Mouse (Mus musculus) urinary bladder, postnatal 10 days (tissue): ENCODE data around the gene Snx29.
"Not testable (repeated sequence)": the region's sequence is repeated elsewhere in the genome, so short reads cannot be mapped to it uniquely, and the experiment has no call there.

Experiments
- DNase-seq: peaks from one replicate; pipeline ENCODE4 v3.0.0; 2022; ENCODE audit warnings: low spot score

The Snx29 gene

DNA sequence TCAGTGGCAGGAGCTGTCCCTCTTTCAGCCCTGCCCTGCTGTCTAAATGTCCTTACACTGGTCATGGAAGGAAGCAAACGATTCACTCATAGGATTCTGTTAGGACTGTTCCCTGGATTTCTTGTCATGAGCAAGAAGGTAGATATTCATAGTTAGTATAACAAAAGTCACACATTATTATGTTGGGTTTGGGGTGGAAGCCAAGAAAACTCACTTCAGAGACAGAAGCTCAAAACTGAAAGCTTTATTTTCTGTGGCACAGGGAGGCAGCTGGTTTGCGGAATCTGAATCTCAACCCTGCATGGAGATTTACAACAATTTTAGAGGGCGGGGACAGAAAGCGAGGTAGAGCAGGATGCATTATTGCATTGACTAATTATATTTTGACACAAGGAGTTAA, 86.0 kb downstream of the Snx29 start:
- no peak for DNase-seq

DNA sequence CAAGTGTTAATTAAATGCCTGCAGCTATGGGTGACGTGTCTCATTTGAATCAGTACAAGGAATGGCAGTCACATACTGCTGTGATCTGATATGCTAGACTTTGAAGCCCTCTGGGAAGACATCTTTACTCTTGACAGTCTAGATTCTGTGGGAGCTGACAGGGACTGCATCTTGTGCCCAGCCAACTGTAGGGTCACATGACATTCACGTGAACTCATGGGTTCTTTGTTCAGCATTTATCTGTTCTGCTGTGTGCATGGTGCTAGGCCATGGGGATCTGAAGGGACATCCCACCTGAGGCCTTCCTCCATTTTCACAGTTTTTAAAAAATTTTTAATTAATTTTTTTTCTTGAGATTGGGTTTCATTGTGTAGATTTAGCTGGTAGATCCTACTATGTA, 91.9 kb downstream of the Snx29 start:
- no peak for DNase-seq

DNA sequence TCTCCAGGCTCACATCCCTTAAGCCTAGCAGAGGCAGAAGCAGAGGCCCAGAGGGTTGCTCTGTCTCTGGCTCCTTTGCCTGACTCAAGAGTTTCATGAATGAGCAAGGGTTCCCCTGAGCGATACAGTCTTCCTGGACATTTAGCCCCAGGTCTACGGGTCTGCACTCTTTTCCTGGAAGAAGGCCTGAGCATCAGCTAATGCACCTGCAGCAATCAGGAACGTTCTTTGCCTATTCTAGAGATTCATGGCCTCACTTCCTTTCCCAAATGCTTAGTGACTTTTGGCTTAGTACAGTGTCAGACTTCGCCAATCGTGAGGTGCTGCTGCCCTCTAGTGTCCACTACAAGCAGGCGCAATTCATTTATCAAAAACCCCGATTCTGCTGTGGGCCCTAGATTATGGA, 95.5 kb downstream of the Snx29 start:
- DNase-seq = no peak

DNA sequence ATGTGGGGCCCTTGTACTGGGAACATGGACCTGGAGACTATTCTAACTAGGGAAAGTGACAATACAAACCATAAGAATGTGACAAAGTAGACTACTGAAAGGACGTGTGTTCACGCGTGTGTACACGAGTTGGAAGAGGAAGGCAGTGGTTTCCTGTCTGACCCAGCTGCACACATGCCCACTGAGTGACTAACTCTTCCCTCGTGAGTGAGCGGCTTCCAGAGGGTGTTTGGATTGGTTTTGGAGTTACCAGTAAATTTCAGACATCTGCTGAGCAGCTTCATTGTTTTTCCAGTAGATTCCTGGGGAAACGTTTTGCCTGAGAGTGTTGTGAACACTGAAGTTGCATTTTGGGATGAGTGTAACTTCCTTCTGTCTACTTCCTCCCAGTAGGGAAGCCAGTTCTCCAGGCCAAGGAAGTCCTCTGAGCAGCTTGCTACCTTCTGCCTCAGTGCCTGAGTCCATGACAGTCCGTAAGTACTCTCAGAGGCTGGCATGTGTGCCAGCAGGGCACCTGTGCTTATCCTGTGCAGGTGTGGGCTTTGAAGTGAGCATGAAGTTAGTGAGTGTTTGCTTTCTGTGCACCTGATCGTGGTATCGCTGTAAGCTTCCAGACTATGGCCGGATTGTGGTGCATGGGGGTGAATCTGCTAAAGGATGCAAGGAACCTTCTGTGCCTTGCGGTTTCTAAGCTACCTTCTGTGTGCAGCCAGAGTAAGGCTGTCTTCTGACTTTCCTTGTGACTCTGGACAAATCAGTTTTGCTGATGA, 97.8 kb downstream of the Snx29 start:
- no peak for DNase-seq

DNA sequence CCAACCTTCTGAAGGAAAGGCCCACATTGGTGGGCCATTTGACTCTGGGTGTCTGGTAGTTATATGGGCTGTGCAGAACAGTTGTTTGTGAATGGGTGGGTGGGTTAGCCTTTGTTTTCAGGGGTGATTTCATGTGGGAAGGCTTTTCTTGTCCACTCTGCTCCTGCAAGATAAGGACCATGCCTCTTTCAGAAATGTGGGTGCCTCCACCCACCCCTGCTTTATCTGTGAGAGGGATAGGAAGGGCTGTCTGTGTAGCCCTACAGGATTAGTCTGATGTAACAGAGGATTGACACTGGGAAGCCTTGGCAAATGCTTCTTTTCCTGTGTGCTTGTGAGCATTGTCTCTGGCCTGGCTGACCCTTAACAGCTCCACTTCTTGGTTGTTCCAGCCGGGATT, 99.5 kb downstream of the Snx29 start:
- DNase-seq = no peak

DNA sequence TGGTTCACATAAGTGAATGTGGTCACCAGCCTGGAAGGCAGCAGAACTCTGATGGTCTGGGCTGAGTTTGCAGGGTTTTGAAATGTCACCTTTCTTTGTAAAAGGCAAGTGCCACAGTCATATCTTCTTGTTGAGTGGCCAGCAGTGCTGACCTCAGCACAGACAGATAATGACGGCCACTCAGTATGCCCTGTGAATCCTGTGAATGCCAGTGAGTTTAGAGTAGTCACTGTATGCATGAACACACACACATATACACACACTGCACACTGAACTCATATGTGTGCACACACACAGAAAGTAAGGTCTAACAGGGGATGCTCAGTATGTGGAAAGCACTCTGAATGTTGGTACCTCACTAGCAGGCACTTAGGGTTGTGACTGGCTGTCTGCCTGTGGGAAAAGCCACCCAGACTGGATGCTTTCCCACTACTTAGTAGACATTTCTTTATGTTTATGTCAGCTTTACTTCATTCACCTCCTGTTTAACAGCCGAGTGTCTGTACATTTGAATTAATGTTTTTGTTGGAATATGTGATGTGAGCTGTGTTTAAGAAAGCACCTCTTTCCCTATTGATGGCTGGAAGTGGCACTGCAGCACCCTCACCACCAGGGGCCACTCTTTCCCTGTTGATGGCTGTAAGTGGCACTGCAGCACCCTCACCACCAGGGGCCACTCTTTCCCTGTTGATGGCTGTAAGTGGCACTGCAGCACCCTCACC, 100.3 kb downstream of the Snx29 start:
- no peak for DNase-seq

DNA sequence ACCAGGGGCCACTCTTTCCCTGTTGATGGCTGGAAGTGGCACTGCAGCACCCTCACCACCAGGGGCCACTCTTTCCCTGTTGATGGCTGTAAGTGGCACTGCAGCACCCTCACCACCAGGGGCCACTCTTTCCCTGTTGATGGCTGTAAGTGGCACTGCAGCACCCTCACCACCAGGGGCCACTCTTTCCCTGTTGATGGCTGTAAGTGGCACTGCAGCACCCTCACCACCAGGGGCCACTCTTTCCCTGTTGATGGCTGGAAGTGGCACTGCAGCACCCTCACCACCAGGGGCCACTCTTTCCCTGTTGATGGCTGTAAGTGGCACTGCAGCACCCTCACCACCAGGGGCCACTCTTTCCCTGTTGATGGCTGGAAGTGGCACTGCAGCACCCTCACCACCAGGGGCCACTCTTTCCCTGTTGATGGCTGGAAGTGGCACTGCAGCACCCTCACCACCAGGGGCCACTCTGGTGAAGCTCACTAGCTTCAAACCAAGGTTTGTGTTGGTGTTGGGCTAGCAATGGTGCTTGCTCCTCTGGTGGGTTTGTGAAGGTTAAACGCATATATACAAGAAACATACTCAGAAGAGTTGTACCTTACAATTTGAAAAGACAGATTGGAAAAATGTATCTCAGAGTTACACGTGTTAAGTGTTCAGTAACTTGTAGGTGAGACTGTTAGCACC, 101.0 kb downstream of the Snx29 start:
- not testable (repeated sequence) for DNase-seq

DNA sequence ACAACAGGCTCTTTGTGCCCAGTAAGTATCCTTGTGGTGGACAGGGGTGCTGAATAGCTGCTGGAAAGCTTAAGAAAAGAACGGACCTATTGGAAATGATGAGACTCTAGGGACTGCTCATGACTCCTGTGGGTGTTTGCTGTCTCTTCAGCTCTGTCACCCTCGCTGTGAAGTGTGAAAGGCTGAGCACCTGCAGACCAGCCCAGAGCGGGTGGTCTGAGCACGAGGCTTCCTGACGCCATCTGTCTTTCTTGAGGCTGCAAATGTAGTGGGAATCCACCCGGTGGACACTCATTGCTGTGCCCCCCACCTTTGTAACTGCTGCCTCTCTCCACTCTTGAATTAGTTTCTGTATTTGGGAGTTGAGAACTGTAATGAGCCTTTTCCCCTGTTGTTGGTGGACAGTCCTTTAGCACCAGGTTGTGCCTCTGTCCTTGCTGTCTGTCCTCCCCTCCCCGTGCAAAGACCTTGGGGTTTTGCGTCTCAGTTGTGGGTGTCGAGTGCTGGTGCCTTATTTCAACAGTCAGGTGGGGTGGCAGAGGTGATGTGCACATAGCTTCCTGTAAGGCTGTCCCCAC, 101.9 kb downstream of the Snx29 start:
- DNase-seq = no peak

DNA sequence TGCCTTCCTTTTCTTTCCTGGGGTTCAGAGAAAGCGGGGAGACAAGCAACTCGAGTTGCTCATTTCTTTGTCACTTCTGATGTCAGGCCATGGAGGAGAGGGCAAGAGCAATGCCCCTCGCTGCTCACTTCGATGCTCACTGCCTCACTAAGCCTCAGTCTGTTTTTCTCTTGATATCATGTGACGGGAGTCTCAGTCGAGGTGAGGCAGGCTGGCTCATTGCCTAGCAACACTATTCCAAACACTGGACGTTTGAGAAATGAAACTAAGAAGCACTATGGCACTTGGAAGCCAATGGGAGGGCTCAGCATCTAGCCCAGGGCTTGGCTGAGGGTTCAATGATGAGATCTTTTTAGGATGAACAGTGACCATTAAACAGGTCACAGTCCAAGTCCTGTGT, 102.6 kb downstream of the Snx29 start:
- DNase-seq = no peak

DNA sequence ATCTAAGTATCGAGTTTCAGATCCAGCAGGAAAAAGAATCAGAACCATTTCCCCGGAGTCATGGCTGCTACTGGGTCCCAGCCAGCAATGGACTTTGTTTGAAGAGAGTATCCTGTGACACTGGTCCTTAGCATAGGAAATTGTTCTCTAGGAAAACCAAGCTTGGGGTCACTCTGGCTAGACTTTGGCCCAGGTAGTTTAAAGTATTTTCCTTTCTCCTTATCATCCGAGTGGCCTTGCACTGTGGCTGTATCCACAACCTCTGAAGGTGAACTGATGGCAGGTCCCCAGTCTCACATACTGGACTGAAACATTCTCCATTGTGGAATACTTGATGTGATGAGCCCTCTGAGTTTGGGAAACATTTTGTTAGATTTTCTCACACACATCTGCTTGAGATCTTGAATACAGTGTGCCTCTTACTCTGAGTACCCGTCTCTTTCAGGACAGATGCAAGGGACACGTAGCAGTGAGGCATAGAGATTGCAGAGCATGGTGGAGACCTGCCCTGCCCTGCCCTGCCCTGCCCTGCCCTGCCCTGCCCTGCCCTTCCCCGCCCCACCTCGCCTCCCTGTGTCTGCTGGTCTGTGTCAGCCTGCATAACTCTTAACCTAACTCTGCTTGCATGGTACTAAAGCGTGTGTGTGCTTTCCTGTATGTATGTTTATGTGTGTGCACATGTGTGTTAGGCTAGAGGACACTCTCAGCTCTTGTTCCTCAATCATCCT, 104.3 kb downstream of the Snx29 start:
- no peak for DNase-seq

DNA sequence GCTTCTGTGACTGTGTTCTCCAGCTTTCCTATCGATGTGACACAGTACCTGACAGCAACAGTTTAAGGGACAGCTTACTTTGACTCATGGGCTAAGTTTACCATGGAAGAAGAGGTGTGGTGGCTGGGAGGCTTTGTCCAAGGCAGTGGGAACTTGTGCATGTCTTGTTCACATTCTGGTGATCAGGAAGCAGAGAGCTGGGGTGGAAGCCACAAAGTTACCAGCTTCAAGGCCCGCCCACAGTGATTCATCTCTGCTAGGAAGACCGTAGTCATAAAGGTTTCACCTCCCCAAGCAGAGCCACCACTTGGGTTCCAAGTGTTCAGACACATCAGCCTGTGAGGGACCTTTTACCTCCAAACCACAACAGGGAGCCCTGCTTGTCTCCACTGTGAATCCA, 107.1 kb downstream of the Snx29 start:
- no peak for DNase-seq

DNA sequence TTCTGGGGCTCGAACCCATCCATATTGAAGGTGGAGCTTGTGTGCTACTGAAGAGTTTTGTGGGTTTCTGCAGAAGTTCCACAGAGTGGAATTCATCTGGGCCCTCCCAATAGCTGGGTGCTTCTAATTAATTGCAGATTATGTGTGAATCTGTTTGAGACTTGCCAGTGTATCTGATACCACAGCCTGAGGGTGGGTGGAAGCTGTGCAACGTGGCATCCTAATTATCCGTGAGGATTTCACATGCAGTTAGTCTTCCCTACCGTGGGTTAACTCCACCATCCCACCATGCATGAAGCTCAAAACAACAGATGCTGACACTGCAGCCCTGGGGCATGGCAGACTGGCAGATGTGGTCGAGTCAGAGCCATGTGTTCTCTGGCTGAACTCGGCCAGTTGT, 107.8 kb downstream of the Snx29 start:
- DNase-seq = no peak

DNA sequence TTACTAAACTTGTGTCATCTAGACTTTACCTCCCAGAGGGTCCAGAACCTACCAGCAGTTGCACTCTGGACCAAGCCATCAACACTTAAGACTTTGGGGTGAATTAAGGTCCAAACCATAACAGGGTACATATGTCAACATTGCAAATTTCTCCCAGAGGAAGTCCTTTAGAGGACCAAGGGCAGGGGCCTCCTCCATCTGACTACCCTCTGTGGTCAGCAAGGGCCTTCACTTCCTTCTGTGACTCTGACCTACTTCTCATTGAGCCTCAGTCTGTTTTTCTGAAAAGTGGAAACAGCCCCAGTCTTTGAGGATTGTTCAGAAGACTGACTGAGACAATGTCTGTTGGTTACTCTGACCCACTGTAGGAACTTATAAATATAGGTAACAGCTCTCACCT, 111.1 kb downstream of the Snx29 start:
- DNase-seq = no peak

DNA sequence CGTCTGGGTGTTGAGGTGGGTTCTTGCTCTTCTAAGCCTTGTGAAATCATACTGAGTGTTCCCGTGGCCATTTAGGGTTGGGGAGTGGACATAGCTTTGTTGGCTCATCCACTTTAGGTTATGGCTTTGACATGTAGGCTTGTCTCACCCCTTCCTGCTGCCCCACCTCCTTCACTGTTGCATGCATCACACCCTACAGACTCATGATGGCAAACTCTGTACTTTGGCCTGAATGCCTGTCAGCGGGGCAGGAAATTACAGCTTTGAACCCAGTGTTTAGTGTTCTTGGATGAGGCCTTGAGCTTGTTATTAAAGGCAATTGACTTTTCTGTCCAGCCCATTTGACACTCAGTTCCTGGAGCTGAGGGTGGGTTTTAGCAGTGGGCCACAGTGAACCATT, 114.9 kb downstream of the Snx29 start:
- no peak for DNase-seq

DNA sequence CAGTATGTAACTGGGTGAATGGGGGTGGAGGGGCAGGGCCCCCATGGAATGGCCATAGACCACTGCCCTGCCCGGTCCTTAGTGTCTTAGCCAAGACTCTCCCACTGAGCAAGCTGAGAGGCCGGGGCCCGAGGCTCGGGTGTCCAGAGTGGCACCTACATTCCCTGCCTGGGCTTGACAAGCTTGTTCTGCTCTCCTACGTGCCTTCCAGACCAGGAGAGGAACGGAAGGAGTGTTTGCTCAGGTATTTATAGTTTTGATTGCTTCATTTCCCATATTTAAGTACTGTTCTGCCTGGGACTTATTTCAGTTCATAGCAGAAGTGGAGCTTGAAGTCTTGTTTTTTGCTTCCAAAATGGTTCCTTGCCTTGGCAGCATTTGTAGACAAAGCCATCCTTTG, 116.7 kb downstream of the Snx29 start:
- DNase-seq = no peak

DNA sequence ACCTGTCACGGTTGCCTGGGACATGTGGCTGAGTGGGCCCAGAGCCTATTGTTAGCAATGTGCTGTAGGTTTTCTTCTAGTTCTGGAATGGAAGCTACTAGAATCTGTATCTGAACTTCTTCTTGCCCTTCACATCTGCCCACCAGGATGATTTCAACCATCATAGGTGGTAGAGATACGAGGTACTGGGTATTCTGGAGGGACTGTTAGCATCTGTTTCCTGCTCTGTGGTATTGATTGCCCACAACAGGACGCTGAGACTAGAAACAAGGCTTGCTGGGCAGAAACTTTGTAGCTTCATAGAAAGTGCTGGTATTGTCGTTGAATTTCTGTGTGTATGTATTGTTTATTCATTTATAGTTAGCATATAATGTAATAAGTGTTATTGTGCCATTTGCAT, 118.9 kb downstream of the Snx29 start:
- DNase-seq = no peak

DNA sequence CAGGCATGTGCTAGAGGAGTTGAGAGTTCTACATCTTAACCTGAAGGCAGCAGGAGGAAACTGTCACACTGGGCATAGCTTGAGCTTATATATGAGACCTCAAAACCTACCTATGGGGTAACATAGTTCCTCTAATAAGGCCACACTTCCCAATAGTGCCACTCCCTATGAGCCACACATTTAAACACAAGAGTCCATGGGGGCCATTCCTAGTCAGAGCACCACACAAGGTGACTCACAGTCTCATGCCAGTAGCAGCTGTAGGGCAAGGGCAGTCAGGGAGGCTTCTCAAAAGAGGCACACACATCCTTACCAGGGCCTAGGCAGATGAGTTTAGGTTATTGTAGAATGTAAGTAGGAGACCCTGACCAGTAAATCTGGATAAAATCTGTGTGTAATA, 119.8 kb downstream of the Snx29 start:
- no peak for DNase-seq

DNA sequence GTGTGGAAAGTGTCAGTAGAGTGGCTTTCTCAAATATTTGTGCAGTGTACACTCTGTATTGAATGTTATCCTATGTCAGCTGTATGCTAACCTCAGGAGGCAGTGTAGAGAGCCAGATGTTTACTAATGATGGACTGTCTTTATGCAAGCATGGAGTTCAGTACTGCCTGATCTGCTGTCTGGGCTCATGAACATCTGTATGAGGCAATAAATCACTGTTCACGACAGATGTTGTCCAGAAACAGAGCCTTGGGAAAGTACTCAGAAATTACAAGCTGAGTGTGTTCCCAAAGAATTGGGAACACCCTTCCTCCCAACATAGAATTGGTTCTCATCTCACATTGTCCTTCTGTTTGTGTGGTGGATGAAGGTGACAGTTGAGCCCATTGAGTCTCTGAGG, 121.9 kb downstream of the Snx29 start:
- no peak for DNase-seq

DNA sequence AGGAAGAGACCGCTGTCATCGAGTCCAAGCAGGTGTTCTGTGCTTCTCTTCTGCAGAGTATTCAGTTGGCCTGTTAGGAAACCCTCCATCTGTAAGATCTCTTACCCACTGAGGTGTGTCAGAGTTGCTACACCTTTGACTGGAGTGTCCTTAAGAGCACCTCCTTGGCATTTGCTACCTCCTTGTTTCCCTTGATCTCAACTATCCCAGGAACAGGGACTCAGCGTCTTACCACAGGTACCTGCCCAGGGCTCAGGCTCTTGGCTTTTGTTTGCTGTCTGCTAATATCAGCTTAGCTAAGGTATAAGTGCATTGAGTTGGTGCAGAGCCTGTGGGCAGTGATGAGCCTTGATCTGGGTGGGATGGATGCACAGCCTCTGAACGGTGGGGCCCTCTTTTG, 124.3 kb downstream of the Snx29 start:
- DNase-seq = no peak

DNA sequence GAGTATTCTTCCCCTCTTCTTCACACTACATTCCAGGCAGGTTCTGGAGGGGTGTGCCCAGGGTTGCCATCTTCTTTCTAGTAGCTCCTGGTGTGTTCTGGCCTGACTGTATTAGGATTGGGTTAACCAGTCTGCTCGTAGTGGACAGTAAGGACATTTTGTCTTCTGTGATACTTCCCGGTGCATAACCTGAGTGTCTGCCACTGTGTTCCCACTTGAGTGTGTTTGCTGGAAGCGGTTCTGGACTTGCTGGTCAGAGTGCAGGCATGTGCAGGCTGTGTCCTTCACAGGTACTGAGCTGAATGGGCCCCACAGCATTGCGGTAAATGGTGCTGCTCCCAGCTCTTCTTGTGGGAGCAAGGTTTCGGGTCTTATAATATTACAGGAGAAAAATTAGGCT, 125.2 kb downstream of the Snx29 start:
- DNase-seq = no peak

DNA sequence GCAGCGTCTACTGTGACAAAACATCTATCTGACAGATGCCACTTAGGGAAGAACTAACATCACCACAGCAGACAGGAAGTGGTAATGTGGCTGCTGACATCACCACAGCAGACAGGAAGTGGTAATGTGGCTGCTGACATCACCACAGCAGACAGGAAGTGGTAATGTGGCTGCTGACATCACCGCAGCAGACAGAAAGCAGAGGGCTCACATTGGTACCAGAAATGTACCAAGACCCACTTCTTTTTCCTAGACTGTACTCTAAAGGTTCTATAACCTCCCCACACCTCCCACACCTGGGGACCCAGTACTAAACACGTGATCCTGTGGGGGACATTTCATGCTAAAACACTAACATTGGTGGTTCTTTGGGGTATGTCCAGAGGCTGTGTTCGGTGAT, 126.0 kb downstream of the Snx29 start:
- not testable (repeated sequence) for DNase-seq

DNA sequence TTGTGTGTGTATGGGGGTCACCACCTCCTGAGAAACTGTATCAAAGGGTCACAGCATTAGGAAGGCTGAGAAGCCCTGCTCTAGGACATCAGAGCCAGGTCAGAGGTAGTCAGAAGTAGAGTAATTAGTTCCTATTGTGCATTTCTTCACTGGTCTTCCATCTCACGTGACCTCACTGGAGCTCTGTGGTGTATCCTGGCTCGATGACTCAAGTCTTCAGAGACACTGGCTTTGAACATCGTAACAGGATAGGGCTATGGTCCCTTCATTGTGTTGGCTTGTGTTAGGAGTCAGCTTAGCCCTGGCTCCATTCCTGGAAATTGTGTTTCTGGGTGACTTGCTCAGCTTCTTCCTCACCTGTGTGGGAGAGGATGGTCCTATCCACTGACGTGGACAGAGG, 126.6 kb downstream of the Snx29 start:
- DNase-seq = no peak
